Mouse (Mus musculus): ENCODE results near the gene Mrpl55. TPM values are rescaled to one million over a fixed set of nuclear protein-coding genes. Genes with fewer than 3 reads are reported as not detected.

Gene Mrpl55
- polyA plus RNA-seq, 1 experiment from 2014 or later = 100 TPM

DNA sequence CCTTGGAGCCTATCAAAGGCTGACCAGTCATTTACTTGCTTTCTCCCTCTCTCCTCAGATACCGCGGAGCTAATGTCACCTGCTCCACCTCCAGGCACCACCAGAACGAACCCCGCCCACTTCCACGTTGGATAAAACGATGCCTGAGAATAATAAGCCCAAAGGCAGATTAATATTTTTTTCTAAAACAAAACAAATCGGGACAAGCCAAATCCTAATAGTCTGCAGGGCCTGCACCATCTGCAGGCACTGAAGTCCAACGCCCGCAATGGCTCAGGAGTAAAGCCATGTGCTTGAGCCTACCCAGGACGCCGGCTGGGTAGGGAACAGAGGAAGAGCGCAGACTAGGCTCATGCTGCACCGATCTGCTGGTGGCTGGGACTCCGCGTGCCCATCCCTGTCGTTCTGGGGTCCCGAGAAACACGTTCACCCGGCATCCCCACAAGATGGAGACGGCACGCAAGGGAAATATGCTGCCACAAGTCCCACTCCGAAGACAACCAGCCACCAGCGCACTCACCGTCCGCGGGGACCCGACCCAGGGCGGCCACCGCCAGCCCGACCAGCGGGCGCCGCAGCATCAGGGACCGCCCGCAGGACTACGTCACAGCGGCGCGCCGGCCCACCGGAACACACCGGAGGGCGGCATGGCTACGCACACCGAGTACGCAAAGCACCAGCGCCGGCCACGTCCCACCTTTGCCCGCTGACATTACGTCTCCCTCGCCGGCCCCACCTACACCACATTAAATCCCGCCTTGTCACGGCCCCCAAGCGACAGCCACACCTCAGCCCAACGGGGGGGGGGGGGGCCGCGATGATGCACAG lies 10.8 kb upstream of the Mrpl55 start:
- Histone ChIP-seq H3K36me3 (ENCODE audit: insufficient read depth) (peaks cover 3% of the 10 kb centered on the region; the same call in 1 of the 2 replicates), H3K4me2 (peak overlapping the region; percentile 83), H3K27ac (ENCODE audit: low read depth) (peak overlapping the region; percentile 94), H3K9me3 (ENCODE audit: low read depth, low read length) (no peaks in the 10 kb centered on the region), H3K4me3 (ENCODE audit: low read depth, low read length) (peak overlapping the region; percentile 66), H3K27me3 (ENCODE audit: insufficient read depth, low read length) (no peaks in the 10 kb centered on the region), H3K4me1 (ENCODE audit: insufficient read depth) (peaks cover 6% of the 10 kb centered on the region; the same call in 1 of the 2 replicates), H3K9ac (peak overlapping the region; percentile 76)
- under 1% methylated on average over 52 of the region's 59 CpGs for WGBS
- TF ChIP-seq CTCF (IDR thresholded peaks at IDR 0.05; ENCODE audit: low read depth) = no peak
- DNase-seq (peak; percentile 95), ATAC-seq (ENCODE audit: insufficient read depth) (peak; percentile 97)

DNA sequence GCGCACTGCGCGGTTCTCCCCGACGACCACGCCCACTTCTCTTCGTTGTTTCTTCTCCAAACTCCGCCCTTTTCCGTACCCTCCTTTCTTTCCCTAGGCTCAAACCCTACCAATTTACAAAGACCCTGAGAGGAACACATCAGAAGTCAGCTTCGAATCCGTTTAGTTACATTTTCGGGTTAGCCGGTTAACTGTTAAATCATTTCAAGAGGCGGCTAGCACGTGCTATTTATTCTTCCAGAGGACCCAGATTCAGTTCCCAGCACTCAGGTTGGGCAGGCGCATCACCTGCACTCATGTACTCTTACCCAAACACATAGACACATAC lies 10.3 kb upstream of the Mrpl55 start, which contains the start of gene Guk1:
Guk1 (minus strand) TSS at position 154 of the 328 bp plus-strand sequence.
- Histone ChIP-seq H3K27ac (ENCODE audit: low read depth) (peak within 1 kb of the TSS; percentile 94), H3K4me2 (peak within 1 kb of the TSS; percentile 83), H3K36me3 (ENCODE audit: insufficient read depth) (no peaks in the 10 kb centered on the region), H3K27me3 (ENCODE audit: insufficient read depth, low read length) (no peaks in the 10 kb centered on the region), H3K9me3 (ENCODE audit: low read depth, low read length) (no peaks in the 10 kb centered on the region), H3K4me1 (ENCODE audit: insufficient read depth) (peaks cover 6% of the 10 kb centered on the region; the same call in 1 of the 2 replicates), H3K9ac (peak within 1 kb of the TSS; percentile 76), H3K4me3 (ENCODE audit: low read depth, low read length) (peak within 1 kb of the TSS; percentile 66)
- 4% methylated on average over 16 of the region's 16 CpGs for WGBS
- DNase-seq (no peak), ATAC-seq (ENCODE audit: insufficient read depth) (peak; percentile 26; the same call in 1 of the 2 replicates)
- TF ChIP-seq CTCF (IDR thresholded peaks at IDR 0.05; ENCODE audit: low read depth) = no peak

DNA sequence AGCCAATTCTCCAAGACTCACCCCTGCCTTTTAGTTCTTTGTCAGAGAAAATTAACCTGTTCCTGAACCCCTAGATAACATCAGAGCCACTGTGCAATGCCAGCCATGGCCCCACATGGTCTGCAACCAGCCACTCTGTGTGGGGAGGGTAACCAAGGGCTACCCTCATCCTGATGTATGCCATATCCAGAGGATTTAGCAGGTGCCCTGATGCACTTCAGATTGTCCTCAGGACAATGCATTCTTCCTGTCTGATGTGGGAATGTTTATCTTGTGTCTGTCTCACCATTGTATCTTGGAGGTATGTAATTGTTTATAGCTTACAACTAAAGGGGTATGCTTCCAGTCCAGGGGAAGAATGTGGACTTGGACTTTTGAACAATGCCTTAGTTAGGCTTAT lies 6.1 kb upstream of the Mrpl55 start:
- peak; percentile 31 for DNase-seq
- Histone ChIP-seq H3K9me3 (ENCODE audit: low read depth, low read length) (no peaks in the 10 kb centered on the region), H3K27me3 (ENCODE audit: insufficient read depth, low read length) (no peaks in the 10 kb centered on the region), H3K4me1 (ENCODE audit: insufficient read depth) (0 out of 2 replicates have a peak, but pooled peaks cover 2% of the 10 kb centered on the region), H3K4me2 (no peak overlapping the region), H3K36me3 (ENCODE audit: insufficient read depth) (peaks cover 15% of the 10 kb centered on the region; the same call in 1 of the 2 replicates), H3K9ac (no peak overlapping the region), H3K27ac (ENCODE audit: low read depth) (no peak overlapping the region), H3K4me3 (ENCODE audit: low read depth, low read length) (no peak overlapping the region)
- TF ChIP-seq CTCF (IDR thresholded peaks at IDR 0.05; ENCODE audit: low read depth) = no peak
- no peak for ATAC-seq (ENCODE audit: insufficient read depth)

DNA sequence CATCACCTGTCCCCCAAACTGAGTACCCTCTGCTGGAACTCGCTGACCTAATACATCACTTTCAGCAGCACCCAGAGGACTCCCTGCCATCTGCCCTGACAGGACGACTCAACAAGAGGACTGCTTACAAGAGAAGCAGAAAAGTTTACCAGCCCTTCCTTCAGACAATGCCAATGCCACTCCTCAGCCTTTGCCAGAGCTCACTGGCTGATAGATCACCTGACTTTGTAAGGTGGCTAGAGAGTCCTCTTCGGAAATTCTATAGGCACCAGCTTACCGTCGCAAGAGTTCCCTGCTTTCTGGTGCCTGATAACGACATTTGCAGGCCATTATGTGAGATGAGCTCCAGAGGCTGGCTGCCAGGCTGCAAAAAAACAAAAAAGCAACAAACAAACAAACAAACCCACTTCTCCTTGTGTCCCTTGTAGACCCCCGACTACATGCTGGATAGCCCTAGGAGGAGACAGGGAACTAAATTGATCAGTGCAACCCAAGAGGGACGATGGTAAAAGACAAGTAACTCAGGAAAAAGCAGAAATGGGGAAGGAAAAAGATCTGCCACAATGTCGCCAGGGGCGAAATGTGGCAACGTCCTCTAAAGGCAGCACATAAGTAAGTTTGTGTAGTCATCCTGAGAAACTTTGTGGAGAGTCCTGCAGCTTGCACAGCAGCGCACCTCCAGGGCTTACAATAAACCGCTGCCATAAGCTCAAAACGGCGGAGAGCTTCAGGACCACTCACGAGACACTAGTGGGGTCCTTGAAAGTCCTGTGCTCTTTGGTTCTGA lies 877 bp upstream of the Mrpl55 start:
- peak overlapping the region; percentile 69; the same call in 1 of the 2 replicates for H3K27ac ChIP-seq (ENCODE audit: low read depth)
- H3K4me2 ChIP-seq = peak overlapping the region; percentile 94
- peaks cover 8% of the 10 kb centered on the region; the same call in 1 of the 2 replicates for H3K4me1 ChIP-seq (ENCODE audit: insufficient read depth)
- 28% methylated on average over 16 of the region's 16 CpGs for WGBS
- no peaks in the 10 kb centered on the region for H3K27me3 ChIP-seq (ENCODE audit: insufficient read depth, low read length)
- TF ChIP-seq CTCF (IDR thresholded peaks at IDR 0.05; ENCODE audit: low read depth) = no peak
- DNase-seq (no peak), ATAC-seq (ENCODE audit: insufficient read depth) (peak; percentile 7; the same call in 1 of the 2 replicates)
- no peaks in the 10 kb centered on the region for H3K9me3 ChIP-seq (ENCODE audit: low read depth, low read length)
- peak overlapping the region; percentile 90 for H3K4me3 ChIP-seq (ENCODE audit: low read depth, low read length)
- H3K9ac ChIP-seq = peak overlapping the region; percentile 84
- peaks cover 38% of the 10 kb centered on the region for H3K36me3 ChIP-seq (ENCODE audit: insufficient read depth)

DNA sequence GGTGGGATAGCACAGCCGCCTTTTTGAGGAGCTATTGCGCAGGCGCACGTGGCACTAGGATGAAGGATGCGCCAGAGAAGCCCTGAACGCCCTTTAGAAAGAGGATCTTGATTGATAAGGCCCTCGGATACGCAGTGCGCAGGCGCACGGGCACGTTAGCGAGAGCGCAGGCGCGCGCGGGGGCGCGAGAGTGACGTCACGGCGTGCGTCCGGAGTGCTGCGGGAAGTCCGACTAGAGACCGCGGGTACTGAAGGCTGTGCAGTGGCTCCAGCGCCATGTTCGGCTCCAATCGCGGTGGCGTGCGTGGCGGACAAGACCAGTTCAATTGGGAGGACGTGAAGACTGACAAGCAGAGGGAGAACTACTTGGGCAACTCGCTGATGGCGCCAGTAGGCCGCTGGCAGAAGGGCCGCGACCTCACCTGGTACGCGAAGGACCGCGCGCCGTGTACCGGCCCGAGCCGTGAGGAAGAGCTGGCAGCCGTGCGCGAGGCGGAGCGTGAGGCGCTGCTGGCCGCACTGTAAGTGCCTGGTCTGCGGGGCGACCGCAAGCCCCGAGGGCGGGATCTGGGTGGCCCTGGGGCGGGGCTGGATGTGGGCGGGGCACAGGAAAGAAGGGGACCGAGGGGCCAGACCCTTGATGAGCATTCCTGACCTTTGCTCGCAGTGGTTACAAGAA lies 6.0 kb downstream of the Mrpl55 start, which contains the start of gene 2310033P09Rik:
2310033P09Rik (plus strand) TSS at position 169 of the 679 bp plus-strand sequence.
- H3K27me3 ChIP-seq (ENCODE audit: insufficient read depth, low read length) = no peaks in the 10 kb centered on the region
- ATAC-seq (ENCODE audit: insufficient read depth) (peak; percentile 84), DNase-seq (peak; percentile 98)
- H3K36me3 ChIP-seq (ENCODE audit: insufficient read depth) = peaks cover 64% of the 10 kb centered on the region
- H3K4me3 ChIP-seq (ENCODE audit: low read depth, low read length) = peak within 1 kb of the TSS; percentile 91
- under 1% methylated on average over 67 of the region's 67 CpGs for WGBS
- peak within 1 kb of the TSS; percentile 92 for H3K9ac ChIP-seq
- no peaks in the 10 kb centered on the region for H3K9me3 ChIP-seq (ENCODE audit: low read depth, low read length)
- H3K4me2 ChIP-seq = peak within 1 kb of the TSS; percentile 85
- TF ChIP-seq CTCF (IDR thresholded peaks at IDR 0.05; ENCODE audit: low read depth) = no peak
- H3K27ac ChIP-seq (ENCODE audit: low read depth) = peak within 1 kb of the TSS; percentile 97
- no peaks in the 10 kb centered on the region for H3K4me1 ChIP-seq (ENCODE audit: insufficient read depth)

DNA sequence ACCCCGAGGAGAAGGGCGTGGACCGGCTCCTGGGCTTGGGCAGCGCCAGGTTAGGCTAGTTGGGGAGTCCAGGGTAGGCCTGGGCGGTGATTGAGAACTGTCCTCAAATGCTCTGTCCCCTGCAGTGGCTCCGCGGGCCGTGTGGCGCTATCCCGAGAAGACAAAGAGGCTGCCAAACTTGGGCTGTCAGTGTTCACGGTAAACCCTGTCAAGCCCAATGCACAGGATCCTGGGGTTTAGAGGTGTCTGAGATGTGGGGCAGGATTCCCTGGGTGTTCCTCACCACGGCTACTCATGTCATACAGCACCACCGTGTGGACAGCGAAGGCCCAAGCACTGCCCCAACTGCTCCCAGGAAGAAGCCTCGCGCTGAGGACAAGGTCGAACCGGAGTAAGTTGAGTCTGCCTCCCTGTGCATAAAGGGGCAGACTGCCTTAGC lies 6.7 kb downstream of the Mrpl55 start:
- peak overlapping the region; percentile 85 for H3K4me2 ChIP-seq
- H3K4me1 ChIP-seq (ENCODE audit: insufficient read depth) = no peaks in the 10 kb centered on the region
- ATAC-seq (ENCODE audit: insufficient read depth) (peak; percentile 69), DNase-seq (peak; percentile 88)
- TF ChIP-seq CTCF (IDR thresholded peaks at IDR 0.05; ENCODE audit: low read depth) = peak; percentile 77
- peak overlapping the region; percentile 91 for H3K4me3 ChIP-seq (ENCODE audit: low read depth, low read length)
- peak overlapping the region; percentile 97 for H3K27ac ChIP-seq (ENCODE audit: low read depth)
- peak overlapping the region; percentile 92 for H3K9ac ChIP-seq
- no peaks in the 10 kb centered on the region for H3K27me3 ChIP-seq (ENCODE audit: insufficient read depth, low read length)
- H3K36me3 ChIP-seq (ENCODE audit: insufficient read depth) = peaks cover 68% of the 10 kb centered on the region
- WGBS = 5% methylated on average over 18 of the region's 18 CpGs
- no peaks in the 10 kb centered on the region for H3K9me3 ChIP-seq (ENCODE audit: low read depth, low read length)

Data from lung, embryonic 14.5 days (tissue).